Mouse (Mus musculus) lung, embryonic 15.5 days (tissue): ENCODE measurements around the gene Rufy4. TPM values are rescaled to one million over a fixed set of nuclear protein-coding genes. Genes with fewer than 3 reads are reported as not detected.

Experiments used
- ATAC-seq: fragments of 200-750 bp; cut with Nextera tagmentation; 2 replicates; pipeline ENCODE4 v1.8.0; 2017; ENCODE audit warnings: moderate number of reproducible peaks, borderline replicate concordance; ENCODE audit not compliant: low FRiP score, low TSS enrichment; ENCODE audit errors: extremely low read depth
- H3K27ac ChIP-seq: fragments of 300-500 bp; sonication (generic); 2 replicates; pipeline ENCODE4 v1.5.1; 2015; ENCODE audit warnings: moderate library complexity, mild to moderate bottlenecking, inconsistent platforms
- H3K27me3 ChIP-seq: fragments of 300-500 bp; sonication (generic); 2 replicates; pipeline ENCODE4 v1.6.1; 2015; ENCODE audit warnings: inconsistent platforms
- H3K36me3 ChIP-seq: fragments of 300-500 bp; sonication (generic); 2 replicates; pipeline ENCODE4 v1.6.1; 2015; ENCODE audit warnings: inconsistent platforms
- H3K4me1 ChIP-seq: fragments of 300-500 bp; sonication (generic); 2 replicates; pipeline ENCODE4 v1.6.1; 2015; ENCODE audit warnings: inconsistent platforms
- H3K4me2 ChIP-seq: fragments of 300-500 bp; sonication (generic); 2 replicates; pipeline ENCODE4 v1.6.1; 2015; ENCODE audit warnings: inconsistent platforms, mild to moderate bottlenecking, moderate library complexity
- H3K4me3 ChIP-seq: fragments of 300-500 bp; sonication (generic); 2 replicates; pipeline ENCODE4 v1.5.1; 2015; ENCODE audit warnings: mild to moderate bottlenecking, inconsistent platforms
- H3K9ac ChIP-seq: fragments of 300-500 bp; sonication (generic); 2 replicates; pipeline ENCODE4 v1.6.1; 2015; ENCODE audit warnings: inconsistent platforms
- H3K9me3 ChIP-seq: fragments of 300-500 bp; sonication (generic); 2 replicates; pipeline ENCODE4 v1.6.1; 2016; ENCODE audit warnings: inconsistent platforms
- WGBS: fragments of 180-500 bp; shearing (Covaris S2); methylation state at CpG from one replicate; pipeline ENCODE4 v1.1.7; 2015; 5-methylcytosine and 5-hydroxymethylcytosine counted together
- polyA plus RNA-seq: library from polyadenylated mRNA; unstranded; fragments of >200 nt; fragmentation: Nextera tagmentation; extraction: Ambion mirVana; gene quantifications from 2 replicates; pipeline ENCODE4 v1.2.1, GENCODE M21; 2015

The Rufy4 gene
- polyA plus RNA-seq, 1 experiment from 2014 or later, result 0.41 TPM

GRCm38 (mm10) chr1:74091611-74092224, 33.6 kb upstream of the Rufy4 start:
- peaks cover 14% of the 10 kb centered on the region; the same call in 1 of the 2 replicates for H3K27me3 ChIP-seq
- peak; percentile 58 for ATAC-seq
- H3K4me3 ChIP-seq, result no peak overlapping the region
- peak overlapping the region; percentile 20; the same call in 1 of the 2 replicates for H3K9ac ChIP-seq
- no peaks in the 10 kb centered on the region for H3K9me3 ChIP-seq
- H3K27ac ChIP-seq, result peak overlapping the region; percentile 94
- peak overlapping the region; percentile 61 for H3K4me2 ChIP-seq
- no peaks in the 10 kb centered on the region for H3K36me3 ChIP-seq
- H3K4me1 ChIP-seq, result peaks cover 61% of the 10 kb centered on the region
- 27% methylated on average over 6 of the region's 6 CpGs for WGBS

DNA sequence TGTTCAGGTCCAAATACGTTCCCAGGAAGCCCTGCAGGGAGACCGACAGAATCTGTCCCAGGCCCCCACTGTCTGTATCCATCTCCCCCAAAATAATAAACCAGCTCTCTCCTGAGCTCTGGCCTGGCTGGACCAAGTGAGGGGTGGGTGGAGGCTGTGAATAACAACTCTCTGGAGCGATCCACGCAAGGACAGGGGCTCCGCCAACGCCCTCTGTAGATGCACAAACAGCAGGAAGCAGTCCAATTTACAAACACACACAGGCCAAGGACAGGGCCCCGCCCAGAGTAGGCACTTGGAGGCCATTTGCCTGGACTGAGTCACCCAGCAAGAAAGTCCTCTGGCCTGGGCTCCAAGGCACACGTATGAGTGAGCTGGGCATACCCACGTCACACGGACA, 33.1 kb upstream of the Rufy4 start:
- Histone ChIP-seq H3K9me3 (no peaks in the 10 kb centered on the region), H3K9ac (no peak overlapping the region), H3K27me3 (peaks cover 20% of the 10 kb centered on the region), H3K4me1 (peaks cover 66% of the 10 kb centered on the region), H3K4me2 (0 out of 2 replicates have a peak overlapping the region, but pooled peaks have one; percentile 2), H3K36me3 (no peaks in the 10 kb centered on the region), H3K4me3 (no peak overlapping the region), H3K27ac (peak overlapping the region; percentile 94)
- 36% methylated on average over 10 of the region's 10 CpGs for WGBS
- peak; percentile 13 for ATAC-seq

- H3K4me2 ChIP-seq, result no peak overlapping the region
- no peak for ATAC-seq
- H3K4me3 ChIP-seq, result no peak overlapping the region
- peaks cover 29% of the 10 kb centered on the region for H3K27me3 ChIP-seq
- 69% methylated on average over 5 of the region's 5 CpGs for WGBS
- H3K4me1 ChIP-seq, result peaks cover 76% of the 10 kb centered on the region
- H3K27ac ChIP-seq, result no peak overlapping the region; the same call in 1 of the 2 replicates
- no peaks in the 10 kb centered on the region for H3K36me3 ChIP-seq
- no peaks in the 10 kb centered on the region for H3K9me3 ChIP-seq
- H3K9ac ChIP-seq, result no peak overlapping the region
Observed at GRCm38 (mm10) chr1:74093447-74093846, 31.9 kb upstream of the Rufy4 start.

GRCm38 (mm10) chr1:74094497-74095270, 30.7 kb upstream of the Rufy4 start:
- peak; percentile 24; the same call in 1 of the 2 replicates for ATAC-seq
- 0 out of 2 replicates have a peak overlapping the region, but pooled peaks have one; percentile 52 for H3K27ac ChIP-seq
- no peaks in the 10 kb centered on the region for H3K36me3 ChIP-seq
- no peak overlapping the region for H3K9ac ChIP-seq
- H3K4me3 ChIP-seq, result no peak overlapping the region
- peaks cover 39% of the 10 kb centered on the region for H3K27me3 ChIP-seq
- H3K4me1 ChIP-seq, result peaks cover 77% of the 10 kb centered on the region
- H3K9me3 ChIP-seq, result no peaks in the 10 kb centered on the region
- no peak overlapping the region; the same call in 1 of the 2 replicates for H3K4me2 ChIP-seq
- 37% methylated on average over 7 of the region's 7 CpGs for WGBS

DNA sequence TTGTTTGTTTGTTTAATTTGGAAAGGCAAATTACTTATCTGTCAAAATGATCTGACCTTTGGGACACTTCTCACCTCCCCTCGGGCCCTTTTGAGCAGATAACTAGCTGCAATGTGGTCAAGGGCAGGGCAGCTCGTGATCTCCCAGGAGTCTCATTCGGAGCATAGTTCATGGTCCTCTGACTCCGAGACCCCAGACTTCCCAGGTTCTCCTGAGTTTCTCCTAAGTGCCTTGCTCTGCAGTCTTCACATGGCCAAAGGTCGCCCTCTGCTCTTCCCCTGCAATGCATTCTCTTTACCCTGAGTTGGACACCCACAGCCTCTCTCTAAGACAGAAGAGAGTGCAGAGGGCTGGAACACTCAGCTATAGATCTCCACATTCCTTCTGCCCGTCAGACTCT, 30.0 kb upstream of the Rufy4 start:
- no peak for ATAC-seq
- H3K4me2 ChIP-seq, result no peak overlapping the region
- H3K9ac ChIP-seq, result no peak overlapping the region
- no peak overlapping the region for H3K27ac ChIP-seq
- WGBS, result 57% methylated on average over 6 of the region's 6 CpGs
- H3K4me3 ChIP-seq, result no peak overlapping the region
- H3K4me1 ChIP-seq, result peaks cover 77% of the 10 kb centered on the region
- H3K9me3 ChIP-seq, result no peaks in the 10 kb centered on the region
- peaks cover 45% of the 10 kb centered on the region for H3K27me3 ChIP-seq
- no peaks in the 10 kb centered on the region for H3K36me3 ChIP-seq

GRCm38 (mm10) chr1:74095728-74096127, 29.6 kb upstream of the Rufy4 start:
- Histone ChIP-seq H3K9ac (no peak overlapping the region), H3K9me3 (no peaks in the 10 kb centered on the region), H3K27me3 (peaks cover 49% of the 10 kb centered on the region), H3K4me3 (no peak overlapping the region), H3K4me2 (no peak overlapping the region), H3K36me3 (no peaks in the 10 kb centered on the region), H3K27ac (no peak overlapping the region), H3K4me1 (peaks cover 75% of the 10 kb centered on the region)
- no peak for ATAC-seq
- 57% methylated on average over 3 of the region's 3 CpGs for WGBS

DNA sequence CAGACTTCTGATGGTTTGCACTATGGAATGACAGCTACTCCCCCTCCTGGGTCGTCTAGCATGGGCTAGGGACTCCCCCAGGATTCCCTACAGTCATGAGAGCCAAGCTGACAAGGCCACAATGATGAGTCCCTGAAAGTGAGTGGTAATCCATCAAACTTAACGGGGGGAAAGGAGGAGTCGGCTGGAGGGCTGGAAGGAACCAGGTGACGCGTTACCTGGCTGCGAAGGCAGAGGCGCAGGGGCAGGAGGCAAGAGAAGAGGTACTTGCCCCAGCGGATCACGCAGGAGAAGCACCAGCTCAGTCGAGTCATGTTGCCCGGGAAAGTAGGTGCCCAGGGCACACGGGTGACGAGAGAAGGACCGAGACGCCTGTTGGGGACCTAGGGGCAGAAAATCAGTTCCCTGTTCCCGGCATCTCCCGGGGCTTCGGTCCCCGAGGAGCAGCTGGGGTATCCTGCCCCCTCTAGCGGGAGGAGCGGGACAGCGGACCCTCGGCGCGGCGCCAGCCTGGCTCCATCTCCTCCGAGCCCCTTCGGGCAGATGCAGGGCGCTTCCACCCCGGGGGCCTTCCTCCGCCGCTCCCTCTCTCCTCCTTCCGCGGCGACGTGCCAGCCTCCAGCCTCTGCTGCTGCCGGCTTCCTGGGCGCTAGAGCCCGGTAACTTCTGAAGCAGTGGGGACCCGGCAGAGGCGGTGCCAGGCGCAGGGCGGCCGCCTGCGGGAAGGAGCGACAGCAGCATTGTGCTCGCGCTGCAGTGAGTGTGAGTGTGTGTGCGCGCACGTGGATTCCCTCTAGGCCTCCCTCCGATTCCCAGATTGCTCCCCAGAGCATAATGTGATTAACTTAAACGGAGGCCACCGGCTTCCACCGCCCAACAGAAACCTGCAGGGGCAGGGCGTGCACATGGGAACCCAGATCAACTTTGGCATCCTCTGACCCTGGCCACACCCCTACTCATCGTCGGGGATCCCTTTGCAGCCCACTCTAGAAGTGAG, 27.0 kb upstream of the Rufy4 start:
- peak overlapping the region; percentile 50 for H3K9ac ChIP-seq
- peak; percentile 16 for ATAC-seq
- peaks cover 53% of the 10 kb centered on the region for H3K27me3 ChIP-seq
- H3K4me2 ChIP-seq, result peak overlapping the region; percentile 95
- H3K9me3 ChIP-seq, result no peaks in the 10 kb centered on the region
- no peaks in the 10 kb centered on the region for H3K36me3 ChIP-seq
- WGBS, result under 1% methylated on average over 57 of the region's 58 CpGs
- peaks cover 58% of the 10 kb centered on the region for H3K4me1 ChIP-seq
- peak overlapping the region; percentile 76 for H3K27ac ChIP-seq
- H3K4me3 ChIP-seq, result peak overlapping the region; percentile 53

DNA sequence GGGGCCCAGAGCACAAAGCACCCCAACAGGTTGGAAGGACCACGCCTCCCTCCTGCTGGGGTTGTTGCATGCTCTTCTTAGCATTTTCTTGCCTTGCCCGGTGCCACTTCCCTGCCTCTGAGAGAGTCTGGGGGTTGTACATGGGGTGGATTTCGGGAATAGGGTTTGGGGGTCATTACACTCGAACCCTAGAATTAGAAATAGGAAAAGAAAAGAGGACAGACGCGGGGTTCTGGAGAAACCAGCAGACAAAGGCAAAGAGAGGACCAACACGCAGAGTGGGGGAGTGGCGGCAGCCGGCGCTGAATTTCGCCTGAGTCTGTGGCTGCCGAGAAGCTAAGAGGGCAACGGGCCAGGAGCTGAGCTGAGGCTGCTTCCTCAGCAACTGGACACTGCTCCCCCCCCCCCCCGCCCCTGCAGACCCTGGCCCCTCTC, 26.3 kb upstream of the Rufy4 start:
- Histone ChIP-seq H3K4me1 (peaks cover 63% of the 10 kb centered on the region), H3K27me3 (peaks cover 53% of the 10 kb centered on the region), H3K9me3 (no peaks in the 10 kb centered on the region), H3K27ac (peak overlapping the region; percentile 76), H3K4me2 (peak overlapping the region; percentile 95), H3K4me3 (peak overlapping the region; percentile 53), H3K9ac (peak overlapping the region; percentile 50), H3K36me3 (no peaks in the 10 kb centered on the region)
- peak; percentile 38; the same call in 1 of the 2 replicates for ATAC-seq
- WGBS, result 0% methylated on average over 13 of the region's 14 CpGs

GRCm38 (mm10) chr1:74103654-74104353, 21.5 kb upstream of the Rufy4 start:
- Histone ChIP-seq H3K4me2 (no peak overlapping the region), H3K27me3 (peaks cover 21% of the 10 kb centered on the region), H3K27ac (peak overlapping the region; percentile 56), H3K4me1 (peaks cover 40% of the 10 kb centered on the region), H3K9ac (no peak overlapping the region), H3K4me3 (no peak overlapping the region), H3K36me3 (no peaks in the 10 kb centered on the region), H3K9me3 (no peaks in the 10 kb centered on the region)
- 34% methylated on average over 6 of the region's 6 CpGs for WGBS
- peak; percentile 21; the same call in 1 of the 2 replicates for ATAC-seq

DNA sequence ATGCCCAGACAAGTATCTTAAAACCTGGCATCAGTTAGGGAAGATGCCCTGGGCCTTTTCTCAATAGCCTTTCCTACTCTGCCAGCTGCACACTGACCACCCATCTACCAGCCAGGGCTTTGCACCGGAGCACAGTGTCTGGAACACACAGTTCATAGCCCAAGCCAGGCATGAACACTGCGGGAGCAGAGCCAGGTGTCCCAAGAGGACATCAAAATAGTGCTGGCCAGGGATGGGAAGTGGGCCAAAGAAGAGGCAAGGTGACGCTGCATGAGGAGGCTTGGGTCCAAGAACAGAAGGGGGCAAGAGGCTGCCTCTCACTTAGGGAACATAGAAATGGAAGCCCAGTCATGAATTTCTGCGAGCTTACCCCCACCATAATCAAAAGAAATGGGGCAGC, 19.7 kb upstream of the Rufy4 start:
- no peak overlapping the region for H3K4me2 ChIP-seq
- ATAC-seq, result no peak
- H3K4me3 ChIP-seq, result no peak overlapping the region
- no peak overlapping the region for H3K9ac ChIP-seq
- H3K27me3 ChIP-seq, result peaks cover 5% of the 10 kb centered on the region; the same call in 1 of the 2 replicates
- WGBS, result 66% methylated on average over 4 of the region's 4 CpGs
- H3K36me3 ChIP-seq, result no peaks in the 10 kb centered on the region
- no peak overlapping the region for H3K27ac ChIP-seq
- H3K4me1 ChIP-seq, result peaks cover 24% of the 10 kb centered on the region
- H3K9me3 ChIP-seq, result no peaks in the 10 kb centered on the region

GRCm38 (mm10) chr1:74106214-74106613, 19.1 kb upstream of the Rufy4 start:
- H3K9me3 ChIP-seq, result no peaks in the 10 kb centered on the region
- no peak overlapping the region for H3K27ac ChIP-seq
- H3K4me1 ChIP-seq, result peaks cover 27% of the 10 kb centered on the region
- no peak overlapping the region for H3K4me3 ChIP-seq
- no peak overlapping the region for H3K4me2 ChIP-seq
- ATAC-seq, result no peak
- H3K36me3 ChIP-seq, result no peaks in the 10 kb centered on the region
- WGBS, result 65% methylated on average over 6 of the region's 6 CpGs
- 0 out of 2 replicates have a peak, but pooled peaks cover 3% of the 10 kb centered on the region for H3K27me3 ChIP-seq
- no peak overlapping the region for H3K9ac ChIP-seq
